Mouse (Mus musculus) olfactory bulb, adult 2 months (tissue): Measurements from ENCODE around the gene Parvb.

Experiments used
- CTCF ChIP-seq: fragments of 200-500 bp; IDR thresholded peaks from 2 replicates; pipeline ENCODE4 v1.5.1; 2012; ENCODE audit warnings: low read depth, mild to moderate bottlenecking, low read length, moderate library complexity; ENCODE audit not compliant: insufficient read depth
- POLR2A ChIP-seq: fragments of 200-500 bp; IDR thresholded peaks from 2 replicates; pipeline ENCODE4 v1.6.1; 2012; ENCODE audit warnings: mild to moderate bottlenecking, low read depth, low read length, moderate library complexity; ENCODE audit not compliant: insufficient read depth

- no peak for TF ChIP-seq POLR2A
- no peak for TF ChIP-seq CTCF
Observed at GRCm38 (mm10) chr15:84315276-84316046, 83.6 kb downstream of the Parvb start.
